Mouse (Mus musculus) C2C12 (cell line): ENCODE data around the gene Sh2b1. TPM values are rescaled to one million over a fixed set of nuclear protein-coding genes. Genes with fewer than 3 reads are reported as not detected.

Source experiments
- H3K27me3 ChIP-seq: one replicate; pipeline ENCODE4 v1.6.1; 2011; ENCODE audit not compliant: control insufficient read depth, insufficient read depth, insufficient read length
- H3K36me3 ChIP-seq: one replicate; pipeline ENCODE4 v1.6.1; 2011; ENCODE audit not compliant: control insufficient read depth, insufficient read depth
- H3K4me3 ChIP-seq: one replicate; pipeline ENCODE4 v1.5.1; 2011; ENCODE audit warnings: mild to moderate bottlenecking, control low read depth; ENCODE audit not compliant: poor library complexity, insufficient read depth, severe bottlenecking
- H3K79me2 ChIP-seq: one replicate; pipeline ENCODE4 v1.6.1; 2011; ENCODE audit not compliant: control insufficient read depth, insufficient read depth
- H3K79me3 ChIP-seq: one replicate; pipeline ENCODE4 v1.6.1; 2011; ENCODE audit warnings: low read depth, control low read depth
- H3ac ChIP-seq: one replicate; pipeline ENCODE3; 2011; ENCODE audit warnings: low read depth; ENCODE audit not compliant: control insufficient read depth, insufficient read length
- CEBPB ChIP-seq: IDR thresholded peaks from one replicate; pipeline ENCODE4 v1.6.1; 2011; ENCODE audit warnings: low read depth, mild to moderate bottlenecking, control low read depth, moderate library complexity
- CTCF ChIP-seq: IDR thresholded peaks from one replicate; pipeline ENCODE4 v1.5.1; 2011; ENCODE audit not compliant: control insufficient read depth, insufficient read depth, insufficient read length
- FOSL1 ChIP-seq: IDR thresholded peaks from one replicate; pipeline ENCODE4 v1.8.0; 2011; ENCODE audit warnings: mild to moderate bottlenecking, low read length; ENCODE audit not compliant: poor library complexity, insufficient read depth, severe bottlenecking
- MAX ChIP-seq: IDR thresholded peaks from one replicate; pipeline ENCODE4 v1.6.1; 2011; ENCODE audit warnings: mild to moderate bottlenecking, control low read depth
- MYOD1 ChIP-seq: IDR thresholded peaks from one replicate; pipeline ENCODE4 v1.6.1; 2011; ENCODE audit warnings: low read depth; ENCODE audit not compliant: control insufficient read depth, insufficient read length
- MYOG ChIP-seq: IDR thresholded peaks from one replicate; pipeline ENCODE4 v1.6.1; 2011; ENCODE audit not compliant: control insufficient read depth, insufficient read length; ENCODE audit errors: extremely low read depth
- USF1 ChIP-seq: IDR thresholded peaks from one replicate; pipeline ENCODE4 v1.6.1; 2011; ENCODE audit warnings: low read depth, mild to moderate bottlenecking, control low read depth, moderate library complexity
- polyA plus RNA-seq: library from polyadenylated mRNA; unstranded; fragments of >200 nt; fragmentation: generic; extraction: Trizol; gene quantifications from one replicate; pipeline ENCODE4 v1.2.1, GENCODE M21; 2012; ENCODE audit warnings: missing spikeins

Gene Sh2b1
- polyA plus RNA-seq, 1 experiment: 36.9 TPM

DNA sequence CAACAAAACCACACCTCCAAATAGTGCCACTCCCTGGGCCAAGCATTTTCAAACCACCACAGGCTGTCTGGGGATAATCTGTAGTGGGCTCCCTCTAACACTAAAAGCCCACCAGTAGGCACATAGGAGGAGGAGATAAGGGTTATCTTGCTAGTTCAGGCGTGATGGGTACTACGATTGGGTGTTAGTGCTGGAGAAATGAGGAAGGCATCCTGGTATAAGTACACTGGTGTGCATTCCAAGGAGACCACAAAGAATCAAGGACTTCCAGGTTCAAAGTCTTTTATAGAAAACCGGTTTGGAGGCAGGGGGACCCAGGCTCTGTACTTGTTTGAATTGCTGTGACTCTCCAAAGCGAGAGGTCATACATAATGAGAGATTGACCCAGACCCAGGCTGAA is 47.1 kb downstream of the Sh2b1 start:
- H3ac ChIP-seq: peak overlapping the region; percentile 49

DNA sequence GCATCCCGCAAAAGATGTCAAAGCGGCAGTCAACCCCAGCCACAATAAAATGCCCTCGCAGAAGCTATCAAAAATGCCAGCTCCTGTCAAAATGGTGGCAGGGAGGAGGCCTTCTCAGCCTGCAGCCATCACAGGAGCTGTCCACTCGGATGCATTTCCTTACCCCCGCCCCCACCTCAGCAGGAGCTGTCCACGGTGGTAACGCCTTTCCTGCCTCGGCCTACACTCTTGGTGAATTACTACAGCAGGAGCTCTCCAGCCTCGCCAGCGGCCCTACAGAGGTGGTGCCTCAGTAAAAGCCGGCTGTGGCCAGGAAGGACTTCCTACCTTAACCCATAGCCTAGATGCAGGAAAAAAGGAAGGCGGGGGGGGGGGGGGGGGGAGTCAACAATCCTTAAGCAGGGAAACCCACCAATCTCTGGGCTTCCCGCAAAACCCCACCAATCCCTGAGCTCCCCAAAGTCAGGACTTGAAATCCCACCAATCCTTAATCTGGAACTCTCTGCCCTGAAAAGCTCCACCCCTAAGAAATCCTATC is 47.8 kb downstream of the Sh2b1 start:
- TF ChIP-seq USF1 (no peak), CEBPB (no peak), MYOG (no peak), MYOD1 (no peak), FOSL1 (no peak), MAX (no peak), CTCF (no peak)
- Histone ChIP-seq H3K27me3 (no peaks in the 10 kb centered on the region), H3K79me3 (no peaks in the 10 kb centered on the region), H3ac (no peak overlapping the region), H3K36me3 (peaks cover 9% of the 10 kb centered on the region), H3K79me2 (no peaks in the 10 kb centered on the region), H3K4me3 (no peak overlapping the region)

More for the DNA sequence above, 47.1 kb downstream of the Sh2b1 start:
- TF ChIP-seq MYOG (no peak), MYOD1 (no peak)
- H3K27me3 ChIP-seq: no peaks in the 10 kb centered on the region
- H3K36me3 ChIP-seq: peaks cover 9% of the 10 kb centered on the region
- H3K4me3 ChIP-seq: no peak overlapping the region
- H3K79me3 ChIP-seq: no peaks in the 10 kb centered on the region
- no peaks in the 10 kb centered on the region for H3K79me2 ChIP-seq

- Histone ChIP-seq H3K79me3 (no peaks in the 10 kb centered on the region), H3K79me2 (no peaks in the 10 kb centered on the region), H3K36me3 (no peaks in the 10 kb centered on the region), H3ac (no peak overlapping the region), H3K27me3 (peaks cover 3% of the 10 kb centered on the region), H3K4me3 (no peak overlapping the region)
- TF ChIP-seq USF1 (no peak), MYOD1 (no peak), MAX (no peak)
Observed at GRCm38 (mm10) chr7:126424161-126424560, 51.1 kb downstream of the Sh2b1 start.

DNA sequence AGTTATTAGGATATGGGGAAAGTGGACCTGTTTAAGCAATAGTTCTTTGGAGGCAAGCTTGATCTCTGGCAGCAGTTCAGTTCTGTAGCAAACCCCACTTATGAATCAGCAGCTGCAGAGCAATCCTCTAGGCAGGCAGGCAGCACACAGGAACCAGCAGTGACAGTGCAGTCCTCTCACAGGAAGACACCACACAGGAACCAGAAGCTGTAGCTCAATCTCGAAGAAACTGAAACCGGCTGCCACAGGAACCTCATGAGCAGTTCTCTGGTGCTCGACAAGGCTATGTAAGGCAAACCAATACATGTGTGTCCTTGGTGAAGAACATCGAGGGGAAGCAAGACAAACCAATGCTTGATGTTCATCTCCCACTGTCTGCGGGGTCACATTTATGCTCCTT is 53.5 kb downstream of the Sh2b1 start:
- Histone ChIP-seq H3K79me3 (no peaks in the 10 kb centered on the region), H3ac (no peak overlapping the region), H3K4me3 (no peak overlapping the region), H3K27me3 (peaks cover 3% of the 10 kb centered on the region), H3K79me2 (no peaks in the 10 kb centered on the region), H3K36me3 (no peaks in the 10 kb centered on the region)
- no peak for TF ChIP-seq MAX
- TF ChIP-seq CTCF: no peak

- Histone ChIP-seq H3ac (no peak overlapping the region), H3K4me3 (no peak overlapping the region), H3K79me2 (no peaks in the 10 kb centered on the region), H3K79me3 (no peaks in the 10 kb centered on the region), H3K27me3 (peaks cover 22% of the 10 kb centered on the region), H3K36me3 (no peaks in the 10 kb centered on the region)
- no peak for TF ChIP-seq MYOG
- no peak for TF ChIP-seq CTCF
- no peak for TF ChIP-seq MAX
- TF ChIP-seq USF1: no peak
- no peak for TF ChIP-seq MYOD1
- no peak for TF ChIP-seq FOSL1
- no peak for TF ChIP-seq CEBPB
Observed at GRCm38 (mm10) chr7:126418496-126418895, 56.7 kb downstream of the Sh2b1 start.

DNA sequence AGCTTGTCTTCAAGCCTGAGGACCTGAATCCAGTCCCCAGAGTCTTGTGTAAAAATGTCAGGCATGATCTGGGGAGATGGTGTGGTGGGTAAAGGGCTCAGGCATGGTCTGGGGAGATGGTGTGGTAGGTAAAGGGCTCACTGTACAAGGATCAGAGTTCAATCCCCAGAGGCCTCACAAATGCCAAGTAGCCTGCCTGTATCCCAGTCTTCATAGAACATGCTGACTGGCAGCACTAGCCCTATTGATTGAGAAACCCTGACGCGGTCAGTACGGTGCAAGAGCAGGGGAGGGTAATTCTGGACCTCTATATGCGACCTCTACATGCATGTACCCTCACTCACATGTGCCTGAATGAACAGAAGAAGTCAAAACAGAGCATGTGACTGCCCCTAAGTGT is 57.6 kb downstream of the Sh2b1 start:
- Histone ChIP-seq H3ac (no peak overlapping the region), H3K36me3 (no peaks in the 10 kb centered on the region), H3K79me2 (no peaks in the 10 kb centered on the region), H3K4me3 (no peak overlapping the region), H3K79me3 (no peaks in the 10 kb centered on the region), H3K27me3 (peaks cover 28% of the 10 kb centered on the region)
- TF ChIP-seq MAX (no peak), MYOD1 (no peak), USF1 (no peak), MYOG (no peak), CTCF (no peak), CEBPB (no peak), FOSL1 (no peak)
